Mouse (Mus musculus) naive thymus-derived CD4-positive, alpha-beta T cell, adult 2 months (primary cell): Measurements from ENCODE around the gene 1600002K03Rik.

ENCODE experiments used
- DNase-seq: peaks from one replicate; pipeline ENCODE4 v3.0.0-alpha.2; 2011; ENCODE audit warnings: low read depth

1600002K03Rik gene

DNA sequence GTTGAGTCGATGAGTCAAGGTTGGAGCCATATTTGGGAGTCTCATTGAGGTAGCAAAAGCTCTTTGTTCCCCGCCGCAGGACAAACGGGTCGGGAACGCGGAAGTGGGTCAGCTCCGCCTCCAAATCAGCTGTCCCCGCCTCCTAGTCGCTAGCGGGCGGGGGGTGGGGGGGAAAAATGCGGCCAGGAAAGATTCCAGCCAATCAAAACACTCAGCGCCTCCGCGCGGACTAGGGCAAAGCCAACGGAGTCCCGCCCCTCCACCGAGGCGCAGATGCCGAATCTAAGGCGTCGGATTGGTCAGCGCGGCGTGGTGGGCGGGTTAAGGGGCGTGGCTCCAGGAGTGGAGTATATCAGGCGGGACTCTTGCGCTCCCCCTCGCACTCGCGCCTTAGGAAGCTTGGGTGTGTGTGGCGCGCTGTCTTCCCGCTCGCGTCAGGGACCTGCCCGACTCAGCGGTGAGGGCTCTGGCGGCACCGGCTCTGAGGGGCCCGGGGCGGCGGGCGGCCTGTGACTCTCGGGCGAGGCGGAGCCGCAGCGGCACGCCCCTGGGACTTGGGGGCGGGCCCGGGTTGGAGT, 5.2 kb upstream of the 1600002K03Rik start:
- peak; percentile 99 for DNase-seq

- peak; percentile 89 for DNase-seq
Measured at GRCm38 (mm10) chr10:80168038-80168661, 4.6 kb upstream of the 1600002K03Rik start.

GRCm38 (mm10) chr10:80169070-80169469, 3.7 kb upstream of the 1600002K03Rik start:
- DNase-seq: no peak

DNA sequence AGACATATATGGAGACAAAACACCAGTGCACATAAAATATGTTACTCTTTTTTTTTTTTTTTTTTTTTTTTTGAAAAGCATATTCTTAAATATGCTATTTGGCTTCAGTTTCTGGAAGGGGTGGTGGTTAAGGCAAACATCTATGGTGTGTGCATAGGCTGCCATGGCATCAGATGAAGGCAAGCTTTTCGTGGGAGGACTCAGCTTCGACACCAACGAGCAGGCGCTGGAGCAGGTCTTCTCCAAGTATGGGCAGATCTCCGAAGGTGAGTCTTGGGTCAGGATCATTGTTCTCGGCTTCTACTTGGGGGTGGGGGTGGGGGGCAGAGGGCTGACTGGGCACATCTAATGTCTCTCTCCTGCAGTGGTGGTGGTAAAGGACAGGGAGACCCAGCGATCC, 3.1 kb upstream of the 1600002K03Rik start:
- no peak for DNase-seq

DNA sequence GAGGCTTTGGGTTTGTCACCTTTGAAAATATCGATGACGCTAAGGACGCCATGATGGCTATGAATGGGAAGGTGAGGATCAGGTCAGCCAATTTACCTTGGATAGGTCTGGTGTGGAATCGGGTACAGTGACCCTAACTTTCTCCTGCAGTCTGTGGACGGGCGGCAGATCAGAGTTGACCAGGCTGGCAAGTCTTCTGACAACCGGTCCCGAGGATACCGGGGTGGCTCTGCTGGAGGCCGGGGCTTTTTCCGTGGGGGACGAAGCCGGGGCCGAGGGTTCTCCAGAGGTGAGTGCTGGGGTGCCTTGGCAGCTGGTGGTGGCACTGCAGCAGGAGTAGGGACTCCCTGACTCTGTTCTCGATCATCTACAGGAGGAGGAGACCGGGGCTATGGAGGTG, 2.7 kb upstream of the 1600002K03Rik start:
- DNase-seq: no peak

GRCm38 (mm10) chr10:80170601-80171021, 2.1 kb upstream of the 1600002K03Rik start:
- DNase-seq: peak; percentile 19

DNA sequence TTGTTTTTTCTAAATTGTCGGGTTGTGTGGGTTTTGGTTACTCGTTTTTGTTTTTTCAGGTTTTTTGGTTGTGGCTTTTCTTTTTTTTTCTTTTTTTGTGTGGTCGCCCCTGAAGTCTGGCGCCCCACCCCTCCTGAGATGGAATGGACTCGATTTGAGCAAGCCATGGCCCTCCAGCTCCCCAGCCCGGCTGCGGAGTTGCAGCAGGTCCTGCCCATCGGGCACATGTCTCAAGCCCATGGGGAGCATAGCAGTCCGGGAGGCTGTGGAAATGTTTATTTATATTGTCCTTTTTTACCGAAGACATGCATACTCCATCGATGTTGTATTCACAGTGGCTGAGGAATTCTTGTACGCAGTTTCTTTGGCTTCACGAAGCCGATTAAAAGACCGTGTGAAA, 1.5 kb upstream of the 1600002K03Rik start:
- DNase-seq: peak; percentile 12

- peak; percentile 37 for DNase-seq
Measured at GRCm38 (mm10) chr10:80171760-80172526, 801 bp upstream of the 1600002K03Rik start.

DNA sequence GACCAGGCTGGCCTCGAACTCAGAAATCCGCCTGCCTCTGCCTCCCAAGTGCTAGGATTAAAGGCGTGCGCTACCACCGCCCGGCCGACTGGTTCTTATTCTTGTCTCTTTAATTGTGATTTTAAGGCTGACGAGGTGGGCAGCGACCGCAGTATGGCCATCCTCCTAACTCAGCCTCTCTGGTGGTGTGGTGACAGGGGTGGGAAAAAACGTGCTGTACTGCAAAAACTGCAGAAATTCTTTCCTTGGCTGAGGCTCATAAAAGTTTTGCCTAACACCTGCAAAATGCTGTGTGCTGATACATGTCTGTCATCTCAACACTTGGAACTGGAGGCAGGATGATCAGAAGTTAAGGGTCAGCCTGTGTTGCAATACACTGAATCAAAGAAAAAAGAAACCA, 614 bp downstream of the 1600002K03Rik start:
- DNase-seq: peak; percentile 55

GRCm38 (mm10) chr10:80173955-80174640, 1.4 kb downstream of the 1600002K03Rik start:
- peak; percentile 23 for DNase-seq

DNA sequence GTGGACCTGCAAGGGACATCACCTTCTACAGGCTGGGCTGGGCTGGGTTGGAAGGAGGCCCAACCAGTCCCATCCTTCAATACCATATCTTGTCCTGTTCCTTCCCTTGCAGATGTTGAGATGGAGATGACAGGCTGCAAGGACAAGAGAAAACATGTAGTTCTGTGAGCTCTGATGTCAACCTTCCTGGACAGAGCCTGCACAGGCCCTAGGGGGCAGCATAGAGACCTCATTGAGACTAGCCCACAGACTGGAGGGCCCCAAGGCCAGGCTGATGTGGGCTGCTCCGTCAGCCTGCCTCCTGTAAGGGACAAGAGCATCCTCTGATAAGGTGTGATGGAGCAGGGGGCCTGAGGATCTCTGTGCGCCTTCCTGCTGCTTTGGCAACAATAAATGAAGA, 2.0 kb downstream of the 1600002K03Rik start:
- DNase-seq: peak; percentile 76

DNA sequence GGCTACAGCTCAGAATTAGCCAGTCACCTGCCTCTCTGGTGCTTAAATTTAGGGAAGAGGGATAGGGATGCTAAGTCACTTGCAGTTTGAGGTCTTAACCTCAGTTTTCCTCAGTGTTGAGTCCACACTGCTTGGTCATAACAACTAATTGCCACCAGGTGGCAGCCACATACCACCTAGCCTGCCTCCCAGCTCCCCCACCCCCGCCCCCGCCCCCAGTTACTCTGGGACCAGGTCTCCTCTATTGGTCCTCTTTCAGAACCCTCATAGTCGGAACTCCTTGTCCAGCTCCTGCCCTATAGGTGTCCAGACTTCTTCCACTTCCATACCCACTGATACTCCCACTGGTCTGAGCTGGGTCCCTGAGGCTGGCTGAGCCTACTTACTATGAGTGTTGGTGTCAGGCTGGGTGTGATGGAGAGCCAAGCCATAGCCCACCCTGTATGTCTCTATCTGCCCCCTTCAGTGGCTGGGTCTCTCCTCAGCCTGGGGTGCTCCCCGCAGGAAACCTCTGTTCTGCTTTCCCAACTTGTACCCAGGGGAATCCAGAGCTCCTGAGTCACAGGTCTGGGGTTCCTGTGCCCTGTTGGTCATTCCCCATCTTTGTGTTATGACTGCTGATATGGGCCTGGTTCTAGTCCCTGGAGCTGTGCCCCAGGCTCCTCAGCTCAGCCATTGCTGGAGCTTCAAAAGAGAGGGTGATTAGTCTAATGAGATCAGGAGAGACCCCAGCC, 3.0 kb downstream of the 1600002K03Rik start:
- DNase-seq: peak; percentile 75

- no peak for DNase-seq
Measured at GRCm38 (mm10) chr10:80176270-80176834, 3.6 kb downstream of the 1600002K03Rik start.

DNA sequence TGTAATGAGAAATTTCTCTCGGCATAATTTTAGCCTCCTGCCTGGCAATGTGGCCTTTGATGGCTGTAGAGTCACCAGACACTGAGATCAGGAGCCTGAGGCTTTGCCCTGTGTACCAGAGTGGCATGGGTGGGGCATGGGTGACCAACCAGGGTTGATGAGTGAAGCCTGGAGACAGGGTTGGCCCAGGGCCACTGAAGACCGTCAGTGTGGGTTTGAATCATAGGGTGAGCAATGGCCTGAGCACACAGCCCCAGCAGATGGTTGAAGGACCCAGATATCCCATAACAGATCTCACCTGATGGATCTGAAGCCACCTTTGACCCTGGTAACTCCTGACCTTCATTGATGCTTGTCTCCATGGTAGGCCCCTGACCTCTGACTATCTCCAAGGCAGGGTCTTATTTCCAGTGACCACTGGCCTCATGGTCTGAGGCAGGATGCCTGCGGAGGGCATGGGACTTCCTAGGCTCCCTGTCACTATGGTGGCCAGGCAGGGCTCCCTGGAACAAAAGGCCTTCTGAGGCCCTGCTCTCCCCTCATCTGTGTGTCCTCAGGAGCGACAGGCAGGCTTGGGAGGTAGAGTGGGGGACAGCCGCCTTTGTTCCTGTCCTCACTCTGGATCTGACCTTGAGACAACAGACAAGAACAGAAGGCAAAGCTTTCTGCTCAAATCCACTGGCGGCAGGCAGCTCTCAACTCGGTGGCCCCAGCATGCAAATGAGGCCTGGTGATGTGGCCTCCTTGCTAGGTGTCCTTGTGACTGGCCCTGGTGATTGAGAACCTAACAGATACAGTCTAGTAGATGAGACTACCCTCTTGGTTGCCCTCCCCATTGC, 4.9 kb downstream of the 1600002K03Rik start:
- DNase-seq: no peak

DNA sequence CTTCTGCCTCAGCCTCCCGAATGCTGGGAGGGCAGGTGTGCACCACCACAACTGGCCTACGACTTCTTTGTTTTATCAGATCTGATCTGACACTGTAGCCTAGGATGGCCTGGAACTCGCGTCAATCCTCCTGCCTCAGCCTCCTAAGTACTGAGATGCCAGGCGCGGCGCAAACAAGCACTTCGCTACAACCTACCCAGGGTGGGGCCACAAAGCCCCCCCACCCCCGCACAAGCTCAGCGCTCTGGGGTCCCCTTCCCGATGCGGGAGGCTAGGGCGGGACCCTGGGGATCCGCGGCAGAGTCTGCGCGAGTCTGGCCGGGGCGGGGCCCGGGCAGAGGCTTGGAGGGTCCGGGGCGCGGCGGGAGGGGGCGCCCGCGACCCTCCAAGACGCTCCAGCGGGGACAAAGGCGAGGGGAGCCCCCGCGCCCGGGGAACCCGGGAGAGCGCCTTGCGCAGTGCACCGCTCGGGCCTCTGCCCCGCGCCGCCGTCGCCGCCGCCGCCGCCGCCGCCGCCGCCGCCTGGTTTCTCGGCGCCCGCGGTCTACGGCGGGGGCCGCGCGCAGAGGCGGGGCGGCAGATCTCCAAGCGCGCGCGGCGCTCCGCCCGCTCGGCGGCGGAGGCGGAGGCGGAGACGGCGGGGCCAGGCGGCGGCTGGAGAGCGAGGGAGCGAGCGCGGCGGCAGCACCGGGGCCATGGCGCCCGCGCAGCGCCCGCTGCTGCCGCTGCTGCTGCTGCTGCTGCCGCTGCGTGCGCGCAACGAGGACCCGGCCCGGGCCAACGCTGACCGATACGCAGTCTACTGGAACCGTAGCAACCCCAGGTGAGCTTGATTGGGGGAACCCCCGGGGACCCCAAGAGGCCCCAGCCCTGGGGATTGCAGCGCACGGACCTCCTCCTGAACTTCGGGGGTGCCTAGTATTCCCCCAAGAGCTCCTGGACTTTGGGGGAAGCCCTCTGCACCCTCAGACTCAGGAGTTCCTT, 6.6 kb downstream of the 1600002K03Rik start, which contains the start of gene Efna2:
Gene Efna2 (plus strand): TSS at position 415 of the 984 bp plus-strand sequence.
- peak; percentile 34 for DNase-seq

DNA sequence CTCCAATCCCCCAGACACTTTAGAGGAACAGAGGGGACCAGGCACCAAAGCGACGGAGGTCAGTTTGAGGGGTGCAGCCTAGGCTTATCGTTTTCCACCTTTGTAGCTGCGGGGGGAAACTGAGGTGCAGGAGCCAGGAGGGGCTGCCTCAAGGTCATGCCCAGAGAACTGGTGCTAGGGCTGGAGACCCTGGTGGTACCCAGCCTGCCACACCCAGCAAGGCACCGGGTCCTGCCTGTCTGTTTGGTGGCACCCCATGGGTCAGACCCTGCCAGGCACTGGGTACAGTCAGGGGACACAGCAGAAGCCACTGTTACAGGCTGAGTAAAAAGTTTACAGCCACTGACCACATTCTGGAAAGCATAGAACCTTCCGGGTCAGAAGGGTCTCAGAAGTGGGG, 7.5 kb downstream of the 1600002K03Rik start:
- no peak for DNase-seq

- DNase-seq: no peak
Measured at GRCm38 (mm10) chr10:80180823-80181222, 8.1 kb downstream of the 1600002K03Rik start.

GRCm38 (mm10) chr10:80182547-80182946, 9.8 kb downstream of the 1600002K03Rik start:
- no peak for DNase-seq

DNA sequence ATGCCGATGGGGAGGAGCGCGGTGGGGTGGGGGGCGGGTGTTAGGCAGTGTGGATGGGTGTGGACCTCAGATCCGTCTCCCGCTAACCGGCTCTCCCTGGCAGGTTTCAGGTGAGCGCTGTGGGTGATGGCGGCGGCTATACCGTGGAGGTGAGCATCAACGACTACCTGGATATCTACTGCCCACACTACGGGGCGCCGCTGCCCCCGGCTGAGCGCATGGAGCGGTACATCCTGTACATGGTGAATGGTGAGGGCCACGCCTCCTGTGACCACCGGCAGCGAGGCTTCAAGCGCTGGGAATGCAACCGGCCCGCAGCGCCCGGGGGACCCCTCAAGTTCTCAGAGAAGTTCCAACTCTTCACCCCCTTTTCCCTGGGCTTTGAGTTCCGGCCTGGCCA, 13.9 kb downstream of the 1600002K03Rik start:
- no peak for DNase-seq
